Mouse (Mus musculus) cerebellum, postnatal 36 days (tissue): ENCODE data around the gene Srsf5.
"Not testable (repeated sequence)": the region's sequence is repeated elsewhere in the genome, so short reads cannot be mapped to it uniquely, and the experiment has no call there.

Source experiments
- DNase-seq, 2 experiments: peaks; one replicate each; pipeline ENCODE4 v3.0.0; 2021 to 2022; ENCODE audit warnings: mixed read lengths in 2 of 2

Srsf5 gene

DNA sequence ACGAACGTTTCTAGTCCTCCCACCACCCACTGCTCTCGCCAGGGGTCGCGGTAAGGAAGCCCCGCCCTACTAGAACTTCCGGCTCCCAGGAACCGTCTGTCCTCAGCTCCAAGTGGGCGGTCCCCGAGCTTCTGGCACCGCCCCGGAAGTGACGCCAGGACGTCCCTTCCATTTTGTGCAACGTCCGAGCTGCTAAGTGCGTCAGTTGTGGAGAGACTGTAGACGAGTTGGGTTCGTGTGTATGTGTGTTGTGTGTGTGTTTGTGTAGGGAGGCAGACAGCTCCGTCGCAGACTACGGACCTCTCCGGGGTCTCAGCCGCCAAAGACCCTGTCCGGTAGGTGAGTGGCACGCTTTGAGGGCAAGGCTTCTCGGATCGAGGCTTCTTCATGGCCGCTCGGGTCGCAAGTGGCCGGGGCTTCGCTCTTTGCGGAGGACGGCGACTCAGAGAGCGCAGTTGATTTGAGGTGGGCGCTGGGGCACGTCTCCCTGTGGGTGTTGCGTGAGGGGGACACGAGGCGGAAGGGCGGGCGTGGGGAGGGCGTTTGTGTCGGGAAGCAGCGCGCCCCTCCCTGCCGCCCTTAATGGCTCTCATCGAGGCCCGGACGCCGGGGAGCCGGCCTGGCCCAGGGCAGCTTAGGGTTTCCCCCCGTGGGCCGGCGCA lies at the start of gene Srsf5:
Srsf5 (plus strand) TSS at position 171 of the 662 bp plus-strand sequence.
- peak; percentile 97 to 98 for DNase-seq

- no peak for DNase-seq
Observed at GRCm38 (mm10) chr12:80909631-80910030, 35.7 kb upstream of the Srsf5 start.

GRCm38 (mm10) chr12:80917764-80918163 lies 27.5 kb upstream of the Srsf5 start:
- DNase-seq = peak in 1 of 2 experiments; percentile 7

DNA sequence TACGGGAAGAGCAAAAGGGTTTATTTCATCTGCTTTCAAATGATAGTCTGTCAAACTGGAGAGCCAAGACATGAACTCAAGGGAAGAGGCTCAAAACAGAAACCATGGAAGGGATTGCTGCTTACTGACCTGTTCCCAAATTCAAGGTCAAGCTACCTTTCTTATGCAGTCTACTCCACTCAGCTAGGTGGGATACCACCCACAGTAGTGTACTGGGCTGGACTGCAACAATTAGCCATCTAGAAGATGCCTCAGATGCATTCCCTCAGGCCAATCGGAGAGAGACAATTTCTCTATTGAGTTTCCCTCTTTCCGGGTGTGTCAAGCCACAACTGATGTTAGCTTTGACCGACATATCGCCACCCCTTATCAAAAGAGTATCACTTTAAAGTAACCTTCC lies 24.0 kb upstream of the Srsf5 start:
- no peak for DNase-seq

- DNase-seq = no peak
Observed at GRCm38 (mm10) chr12:80922869-80923268, 22.4 kb upstream of the Srsf5 start.

GRCm38 (mm10) chr12:80923602-80924001 lies 21.7 kb upstream of the Srsf5 start:
- DNase-seq = no peak

GRCm38 (mm10) chr12:80924205-80924604 lies 21.1 kb upstream of the Srsf5 start:
- no peak for DNase-seq

DNA sequence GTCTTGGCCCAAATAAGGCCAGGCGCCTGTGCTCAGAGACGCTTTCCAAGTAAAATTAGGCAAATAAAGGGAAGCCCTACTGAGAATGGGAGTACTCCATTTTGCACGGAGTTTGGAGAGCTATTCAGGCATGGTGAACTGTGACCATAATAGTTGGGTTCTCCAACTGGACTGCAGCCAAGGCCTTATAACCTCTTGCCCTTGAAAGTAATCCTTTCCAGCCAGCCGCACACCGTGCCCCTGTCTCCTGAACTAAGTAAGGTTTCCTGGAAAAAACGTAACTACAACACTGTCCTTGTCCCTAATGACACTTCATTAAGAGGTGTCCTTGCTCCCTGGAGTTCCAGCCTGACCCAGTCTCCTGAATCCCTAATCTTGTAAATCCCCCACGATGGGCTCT lies 19.4 kb upstream of the Srsf5 start:
- no peak for DNase-seq

DNA sequence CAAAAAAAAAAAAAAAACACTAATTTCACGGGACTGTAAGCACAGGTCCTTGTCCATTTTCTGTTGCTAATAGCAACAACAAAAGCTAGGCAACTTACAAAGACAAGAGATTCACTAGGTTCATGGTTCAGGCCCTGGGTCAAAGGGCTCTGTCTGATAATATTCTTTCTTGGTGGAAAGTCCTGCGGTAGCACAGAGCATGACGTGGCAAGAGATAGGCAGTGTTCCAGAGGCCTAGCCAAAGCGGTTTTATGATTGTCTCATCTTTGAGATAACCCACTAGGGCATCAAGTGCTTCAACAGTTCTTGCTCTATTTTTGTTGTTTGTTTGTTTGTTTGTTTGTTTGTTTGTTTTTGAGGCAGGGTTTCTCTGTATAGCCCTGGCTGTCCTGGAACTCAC lies 18.8 kb upstream of the Srsf5 start:
- no peak for DNase-seq

DNA sequence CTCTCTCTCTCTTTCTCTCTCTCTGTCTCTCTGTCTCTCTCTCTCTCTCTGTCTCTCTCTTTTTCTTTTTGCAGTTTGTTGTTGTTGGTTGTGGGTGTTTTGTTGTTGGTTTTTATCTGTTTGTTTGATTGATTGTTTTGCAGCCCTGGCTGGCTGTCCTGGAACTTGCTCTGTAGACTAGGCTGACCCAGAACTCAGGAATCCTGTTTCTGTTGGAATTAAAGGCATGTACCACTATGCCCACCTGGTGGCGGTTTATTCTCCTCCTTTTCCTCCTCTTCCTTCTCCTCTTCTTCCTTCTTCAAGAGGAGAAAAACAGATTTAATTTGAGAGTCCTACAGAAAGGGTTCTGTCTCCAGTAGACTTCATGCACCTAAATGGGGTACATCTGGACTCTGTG lies 17.8 kb upstream of the Srsf5 start:
- no peak for DNase-seq

GRCm38 (mm10) chr12:80928881-80929280 lies 16.4 kb upstream of the Srsf5 start:
- DNase-seq = no peak

GRCm38 (mm10) chr12:80930141-80930540 lies 15.2 kb upstream of the Srsf5 start:
- no peak for DNase-seq

GRCm38 (mm10) chr12:80931402-80932140 lies 13.7 kb upstream of the Srsf5 start:
- no peak for DNase-seq

- DNase-seq = no peak
Observed at GRCm38 (mm10) chr12:80932865-80933264, 12.4 kb upstream of the Srsf5 start.

- no peak for DNase-seq
Observed at GRCm38 (mm10) chr12:80936751-80937150, 8.6 kb upstream of the Srsf5 start.

DNA sequence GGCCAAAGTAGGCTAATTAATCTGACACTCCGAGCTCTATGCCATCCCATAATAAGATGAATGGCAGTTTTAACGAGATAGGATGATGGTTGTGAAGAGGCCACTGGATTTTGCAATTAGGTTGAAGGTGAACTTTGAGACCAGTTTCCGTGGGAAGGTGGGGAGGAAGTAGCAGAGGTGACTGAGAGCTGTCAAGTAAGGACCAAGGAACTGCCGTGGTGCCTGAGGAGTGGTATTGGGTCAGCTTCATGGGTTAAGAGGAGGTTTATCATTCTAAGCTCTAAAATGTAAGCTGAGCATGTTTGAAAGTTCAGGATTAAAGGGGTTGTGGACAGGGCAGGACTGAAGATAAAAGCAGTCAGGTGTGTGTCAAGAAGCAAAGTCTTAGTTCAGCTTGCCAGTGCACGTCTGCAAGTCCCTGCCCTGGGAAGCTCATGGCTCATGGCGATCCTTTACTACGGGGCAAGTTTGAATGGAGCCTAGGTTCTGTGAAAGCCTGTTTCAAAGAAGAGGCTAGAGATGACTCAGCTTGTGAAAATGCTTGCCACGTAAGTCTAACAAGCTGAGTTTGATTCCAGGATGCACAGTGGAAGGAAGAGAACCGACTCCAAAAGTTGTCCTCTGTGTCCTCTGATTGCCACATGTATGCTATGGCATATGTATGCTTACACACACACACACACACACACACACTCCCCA lies 7.8 kb upstream of the Srsf5 start:
- DNase-seq = no peak

GRCm38 (mm10) chr12:80938642-80939041 lies 6.7 kb upstream of the Srsf5 start:
- DNase-seq = no peak

GRCm38 (mm10) chr12:80939165-80939564 lies 6.1 kb upstream of the Srsf5 start:
- no peak for DNase-seq

GRCm38 (mm10) chr12:80941886-80942285 lies 3.4 kb upstream of the Srsf5 start:
- no peak for DNase-seq

DNA sequence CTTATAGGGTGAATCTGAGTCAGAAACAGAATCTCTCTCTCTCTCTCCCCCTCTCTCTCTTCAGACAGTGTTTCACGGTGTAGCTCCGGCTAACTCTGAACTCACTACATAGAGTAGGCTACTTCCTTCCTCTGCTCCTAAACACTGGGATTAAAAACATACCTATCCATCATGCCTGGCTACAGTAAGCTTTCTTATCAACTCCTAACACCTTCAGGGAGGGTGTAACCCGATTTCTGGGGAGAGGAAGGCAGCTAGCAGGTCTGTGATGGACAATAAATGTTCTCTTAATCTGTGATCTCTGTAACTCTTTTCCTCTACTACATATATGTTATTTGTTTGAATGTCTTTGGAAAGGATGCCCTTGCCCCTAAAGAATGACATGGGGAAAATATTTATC lies 1.9 kb upstream of the Srsf5 start:
- DNase-seq = no peak

GRCm38 (mm10) chr12:80944204-80944603 lies 1.1 kb upstream of the Srsf5 start:
- no peak for DNase-seq

- DNase-seq = not testable (repeated sequence)
Observed at GRCm38 (mm10) chr12:80944963-80945333, 356 bp upstream of the Srsf5 start.

GRCm38 (mm10) chr12:80945996-80946355 lies 672 bp downstream of the Srsf5 start:
- peak; percentile 94 to 96 for DNase-seq

DNA sequence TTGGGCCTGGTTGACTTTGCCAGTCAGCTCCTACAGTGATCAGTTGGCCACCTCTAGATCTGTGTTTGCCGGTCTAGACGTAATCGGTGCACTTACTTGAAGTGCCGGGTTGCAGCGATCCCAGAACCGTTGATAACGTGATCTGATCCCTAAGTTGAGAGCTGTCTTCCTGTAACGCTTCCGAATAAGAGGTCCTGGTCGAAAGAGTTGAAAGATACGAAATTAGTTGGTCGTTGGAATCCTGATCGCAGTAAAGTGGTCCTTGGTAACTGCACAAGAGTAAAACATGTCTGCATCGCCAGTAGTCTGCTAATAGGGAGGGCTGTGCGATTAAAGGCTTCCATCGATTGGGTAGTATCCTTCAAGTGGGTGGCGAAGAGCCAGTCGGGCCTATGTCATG lies 2.9 kb downstream of the Srsf5 start:
- no peak for DNase-seq
